Mouse (Mus musculus) liver, adult 2 months (tissue): ENCODE data around the gene Acsl6.

Experiments
- CTCF ChIP-seq: fragments of 200-500 bp; IDR thresholded peaks from 2 replicates; pipeline ENCODE4 v1.5.1; 2011; ENCODE audit warnings: low read depth, low read length, control low read depth
- POLR2A ChIP-seq: fragments of 200-500 bp; IDR thresholded peaks from 2 replicates; pipeline ENCODE4 v1.6.1; 2011; ENCODE audit warnings: low read length, control low read depth; ENCODE audit not compliant: insufficient read depth; ENCODE audit errors: extremely low read depth

DNA sequence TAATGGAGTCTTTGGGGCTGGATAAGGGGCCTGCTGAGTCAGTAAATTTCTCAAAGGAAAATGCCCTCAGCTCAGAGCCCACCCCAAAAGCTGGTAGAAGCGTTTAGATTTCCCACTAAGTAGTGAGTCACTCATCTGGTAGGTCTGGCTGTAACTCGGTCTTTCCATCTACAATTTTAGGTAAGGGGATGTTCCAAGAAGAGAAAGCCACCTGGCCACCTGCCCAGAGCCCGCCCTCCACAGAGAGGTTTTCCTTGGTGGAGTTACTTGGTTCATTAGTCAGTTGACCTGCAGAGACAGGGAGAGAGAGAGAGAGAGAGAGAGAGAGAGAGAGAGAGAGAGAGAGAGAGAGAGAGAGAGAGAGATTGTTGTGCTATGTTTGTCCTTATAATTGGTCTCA lies 14.2 kb downstream of the Acsl6 start:
- TF ChIP-seq CTCF = no peak
- TF ChIP-seq POLR2A = no peak
